Mouse (Mus musculus) ES-Bruce4 (cell line): Measurements from ENCODE around the gene Myo9b. TPM values are rescaled to one million over a fixed set of nuclear protein-coding genes. Genes with fewer than 3 reads are reported as not detected.

Source experiments
- H3K27ac ChIP-seq: 2 replicates; pipeline ENCODE4 v1.5.1; 2012; ENCODE audit warnings: low read length, inconsistent platforms; ENCODE audit not compliant: insufficient read depth
- H3K27me3 ChIP-seq: 2 replicates; pipeline ENCODE4 v1.6.1; 2012; ENCODE audit warnings: mild to moderate bottlenecking, low read length, inconsistent platforms; ENCODE audit not compliant: control insufficient read depth, poor library complexity, insufficient read depth, severe bottlenecking
- H3K36me3 ChIP-seq: 2 replicates; pipeline ENCODE4 v1.6.1; 2012; ENCODE audit warnings: inconsistent platforms, mild to moderate bottlenecking, low read length, moderate library complexity; ENCODE audit not compliant: control insufficient read depth, poor library complexity, insufficient read depth, severe bottlenecking
- H3K4me1 ChIP-seq: one replicate; pipeline ENCODE4 v1.8.1; 2011; ENCODE audit warnings: low read length; ENCODE audit not compliant: control insufficient read depth, insufficient read depth
- H3K4me3 ChIP-seq: 2 replicates; pipeline ENCODE4 v1.5.1; 2011; ENCODE audit warnings: low read depth, mild to moderate bottlenecking, low read length
- H3K9ac ChIP-seq: 2 replicates; pipeline ENCODE4 v1.6.1; 2012; ENCODE audit warnings: low read depth, mild to moderate bottlenecking, inconsistent platforms; ENCODE audit not compliant: poor library complexity, severe bottlenecking
- H3K9me3 ChIP-seq: replicated peaks from 2 replicates; pipeline ENCODE4 v1.6.1; 2012; ENCODE audit warnings: mild to moderate bottlenecking, low read length, inconsistent platforms; ENCODE audit not compliant: control insufficient read depth, poor library complexity, insufficient read depth, severe bottlenecking
- CTCF ChIP-seq: IDR thresholded peaks from one replicate; pipeline ENCODE4 v1.8.1; 2011; ENCODE audit warnings: low read depth, low read length
- EP300 ChIP-seq: IDR thresholded peaks from 2 replicates; pipeline ENCODE4 v1.6.1; 2011; ENCODE audit warnings: low read depth, low read length; ENCODE audit not compliant: insufficient read depth
- POLR2A ChIP-seq: IDR thresholded peaks from one replicate; pipeline ENCODE4 v1.8.1; 2011; ENCODE audit warnings: low read length; ENCODE audit not compliant: insufficient read depth
- polyA plus RNA-seq: library from polyadenylated mRNA; stranded (reverse); fragments of >200 nt; gene quantifications from 2 replicates; pipeline ENCODE4 v1.2.4, GENCODE M21; 2011; ENCODE audit warnings: low read depth; ENCODE audit not compliant: missing spikeins, insufficient read depth, insufficient read length

Gene Myo9b
- polyA plus RNA-seq, 1 experiment, result 37.3 TPM

GRCm38 (mm10) chr8:71404011-71404410 is 131.5 kb downstream of the Myo9b start:
- Histone ChIP-seq H3K4me3 (no peak overlapping the region), H3K27ac (no peak overlapping the region), H3K36me3 (peaks cover 25% of the 10 kb centered on the region), H3K9me3 (no peaks in the 10 kb centered on the region), H3K9ac (no peak overlapping the region), H3K4me1 (peaks cover 7% of the 10 kb centered on the region), H3K27me3 (no peaks in the 10 kb centered on the region)
- TF ChIP-seq EP300, result no peak
- TF ChIP-seq POLR2A, result no peak
- no peak for TF ChIP-seq CTCF

DNA sequence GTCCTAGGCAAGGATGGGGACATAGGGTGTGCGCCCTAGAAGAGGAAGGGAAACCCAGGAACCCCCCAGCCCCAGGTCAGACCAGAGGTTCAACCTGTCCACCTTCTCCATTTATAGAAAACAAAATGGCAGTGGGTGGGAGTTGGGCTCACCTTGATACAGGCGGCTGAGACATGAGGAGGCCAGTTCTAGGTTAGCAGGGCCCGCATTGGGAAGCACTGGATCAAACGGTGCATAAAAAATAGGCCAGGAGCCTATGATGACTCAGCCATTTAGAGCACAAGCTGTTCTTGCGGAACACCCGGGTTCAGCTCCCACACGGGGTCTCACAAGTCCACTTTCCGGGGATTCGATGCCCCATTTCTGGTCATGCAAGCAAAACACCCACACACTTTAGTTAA is 132.4 kb downstream of the Myo9b start:
- H3K4me3 ChIP-seq, result peak overlapping the region; percentile 79
- 0 out of 2 replicates have a peak overlapping the region, but pooled peaks have one; percentile 7 for H3K27ac ChIP-seq
- peaks cover 7% of the 10 kb centered on the region for H3K4me1 ChIP-seq
- TF ChIP-seq EP300 (no peak), POLR2A (no peak), CTCF (no peak)
- H3K27me3 ChIP-seq, result no peaks in the 10 kb centered on the region
- H3K9ac ChIP-seq, result peak overlapping the region; percentile 78
- peaks cover 24% of the 10 kb centered on the region for H3K36me3 ChIP-seq
- no peaks in the 10 kb centered on the region for H3K9me3 ChIP-seq

GRCm38 (mm10) chr8:71405401-71406098 is 133.0 kb downstream of the Myo9b start, which contains the start of gene Ankle1:
TSS of gene Ankle1 (plus strand) at chr8:71406010.
- H3K4me1 ChIP-seq, result peaks cover 7% of the 10 kb centered on the region
- H3K4me3 ChIP-seq, result peak within 1 kb of the TSS; percentile 86
- H3K36me3 ChIP-seq, result peaks cover 24% of the 10 kb centered on the region
- H3K27me3 ChIP-seq, result no peaks in the 10 kb centered on the region
- peak; percentile 65; the same call in 1 of the 2 replicates for TF ChIP-seq EP300
- peak; percentile 34 for TF ChIP-seq CTCF
- peak; percentile 98 for TF ChIP-seq POLR2A
- H3K27ac ChIP-seq, result peak within 1 kb of the TSS; percentile 30; the same call in 1 of the 2 replicates
- peak within 1 kb of the TSS; percentile 78 for H3K9ac ChIP-seq
- no peaks in the 10 kb centered on the region for H3K9me3 ChIP-seq

GRCm38 (mm10) chr8:71406099-71407015 is 133.8 kb downstream of the Myo9b start:
- H3K9ac ChIP-seq, result peak overlapping the region; percentile 78
- no peak overlapping the region for H3K27ac ChIP-seq
- peak; percentile 43; the same call in 1 of the 2 replicates for TF ChIP-seq EP300
- TF ChIP-seq POLR2A, result no peak
- TF ChIP-seq CTCF, result peak; percentile 97
- peak overlapping the region; percentile 86 for H3K4me3 ChIP-seq
- peaks cover 24% of the 10 kb centered on the region for H3K36me3 ChIP-seq
- H3K4me1 ChIP-seq, result peaks cover 7% of the 10 kb centered on the region
- H3K9me3 ChIP-seq, result no peaks in the 10 kb centered on the region
- no peaks in the 10 kb centered on the region for H3K27me3 ChIP-seq

DNA sequence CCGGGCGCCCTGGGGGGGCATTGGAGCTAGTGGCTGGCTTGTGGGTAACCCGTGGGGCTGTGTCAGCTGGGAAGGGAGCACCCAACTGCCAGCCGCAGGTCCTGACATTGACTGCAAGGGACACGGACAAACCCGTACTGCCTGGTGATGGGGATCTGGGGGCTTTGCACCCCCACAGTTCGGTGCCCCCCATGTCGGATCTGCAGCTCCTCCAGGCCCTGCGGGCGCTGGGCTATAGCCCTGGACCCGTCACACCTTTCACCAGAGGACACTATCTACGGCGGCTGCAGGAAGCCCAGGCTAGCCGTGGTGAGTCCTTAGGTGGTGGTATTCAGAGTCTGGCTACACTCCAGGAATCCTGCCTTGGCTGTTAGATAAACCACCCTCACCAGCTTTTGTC is 134.9 kb downstream of the Myo9b start:
- peaks cover 24% of the 10 kb centered on the region for H3K36me3 ChIP-seq
- H3K27me3 ChIP-seq, result no peaks in the 10 kb centered on the region
- H3K27ac ChIP-seq, result no peak overlapping the region
- H3K4me1 ChIP-seq, result peaks cover 7% of the 10 kb centered on the region
- H3K4me3 ChIP-seq, result no peak overlapping the region
- H3K9me3 ChIP-seq, result no peaks in the 10 kb centered on the region
- no peak for TF ChIP-seq CTCF
- H3K9ac ChIP-seq, result no peak overlapping the region

DNA sequence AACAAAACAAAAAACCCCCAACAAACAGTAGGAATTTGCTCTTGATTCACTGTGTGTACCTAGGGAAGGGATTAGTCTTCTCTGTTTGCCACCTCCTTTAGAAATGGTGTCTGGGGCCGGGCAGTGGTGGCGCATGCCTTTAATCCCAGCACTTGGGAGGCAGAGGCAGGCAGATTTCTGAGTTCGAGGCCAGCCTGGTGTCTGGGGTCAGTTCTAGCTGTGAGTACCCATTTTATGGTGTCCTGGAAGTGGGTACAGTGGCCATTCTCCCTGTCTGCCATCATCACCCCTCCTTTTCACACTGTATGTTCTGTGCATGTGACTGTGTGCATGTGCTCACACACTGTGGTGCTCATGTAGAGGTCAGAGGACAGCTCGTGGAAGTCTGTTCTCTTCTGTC is 135.7 kb downstream of the Myo9b start:
- H3K4me1 ChIP-seq, result peaks cover 7% of the 10 kb centered on the region
- H3K9ac ChIP-seq, result no peak overlapping the region
- no peaks in the 10 kb centered on the region for H3K9me3 ChIP-seq
- TF ChIP-seq EP300, result no peak
- no peak for TF ChIP-seq POLR2A
- TF ChIP-seq CTCF, result no peak
- no peak overlapping the region for H3K4me3 ChIP-seq
- no peaks in the 10 kb centered on the region for H3K27me3 ChIP-seq
- peaks cover 24% of the 10 kb centered on the region for H3K36me3 ChIP-seq
- H3K27ac ChIP-seq, result no peak overlapping the region

Other genes with a start within 250 kb of the Myo9b start
- 30.7 and 34.3 TPM in 2 replicates for gene Haus8, start 220 bp downstream of the Myo9b start, polyA plus RNA-seq
- gene Use1, start 94.1 kb downstream of the Myo9b start, polyA plus RNA-seq, result 63.2 and 68.7 TPM in 2 replicates
- 1.9 and 3.2 TPM in 2 replicates for gene Ocel1, start 98.6 kb downstream of the Myo9b start, polyA plus RNA-seq
- gene Nr2f6, start 109.2 kb downstream of the Myo9b start, polyA plus RNA-seq, result 23.0 and 23.9 TPM in 2 replicates
- gene Ushbp1, start 123.1 kb downstream of the Myo9b start, polyA plus RNA-seq, result not detected in 2 replicates
- gene Babam1, start 124.1 kb downstream of the Myo9b start, polyA plus RNA-seq, result 82.0 and 102 TPM in 2 replicates
- gene Ankle1, start 133.3 kb downstream of the Myo9b start, polyA plus RNA-seq, result 10.9 and 11.2 TPM in 2 replicates
- 10.1 and 13.7 TPM in 2 replicates for gene Abhd8, start 190.9 kb downstream of the Myo9b start, polyA plus RNA-seq
- 68.1 and 77.0 TPM in 2 replicates for gene Mrpl34, start 192.2 kb downstream of the Myo9b start, polyA plus RNA-seq
- gene Dda1, start 196.5 kb downstream of the Myo9b start, polyA plus RNA-seq, result 37.5 and 38.2 TPM in 2 replicates
- 7.0 and 7.1 TPM in 2 replicates for gene Ano8, start 213.2 kb downstream of the Myo9b start, polyA plus RNA-seq
- gene Gtpbp3, start 215.4 kb downstream of the Myo9b start, polyA plus RNA-seq, result 14.8 and 16.3 TPM in 2 replicates
- 4.0 and 4.4 TPM in 2 replicates for gene Plvap, start 239.0 kb downstream of the Myo9b start, polyA plus RNA-seq